In the genomic region with DNA sequence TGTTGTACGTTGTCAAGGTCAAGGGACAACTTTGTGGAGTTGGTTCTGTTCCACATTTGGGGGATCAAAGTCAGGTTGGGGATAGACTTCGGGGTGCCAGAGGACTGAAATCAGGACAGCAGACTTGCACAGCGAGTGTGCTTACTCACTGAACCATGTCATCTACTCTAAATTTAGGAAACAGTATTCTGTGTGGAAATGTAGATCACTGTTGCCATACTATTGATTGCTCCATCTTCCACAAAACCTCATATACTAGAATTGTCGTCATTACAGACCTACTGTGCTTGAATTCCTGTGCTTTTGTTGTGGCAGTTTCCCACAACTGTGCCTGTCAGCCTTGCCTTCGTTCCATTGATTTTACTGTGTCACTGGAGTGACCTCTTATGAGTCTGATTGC, we compare ENCODE assay signal across 27 mouse cellular contexts. TPM values are rescaled to one million over a fixed set of nuclear protein-coding genes. Genes with fewer than 3 reads are reported as not detected.
DNase-seq lines count a peak whose midpoint lies in the region; ATAC-seq and TF ChIP-seq lines count a peak whose summit lies in the region.
"Had no signal": no experiment of that assay in that cellular context is flagged by ENCODE, and none has a peak within 500 bp of the region (broad histone marks: within the 10 kb centered on the region; RNA-seq: fewer than 3 reads in every experiment).

No protein-coding gene starts in this region.

- no peak overlapping the region for H3K9ac ChIP-seq in midbrain, embryonic 11.5 days (ENCODE audit: low read length)
- no peak overlapping the region for H3K9ac ChIP-seq in midbrain, embryonic 15.5 days
- H3K9ac ChIP-seq: embryonic facial prominence, embryonic 12.5 days; embryonic facial prominence, embryonic 15.5 days; forebrain, embryonic 15.5 days; heart, embryonic 13.5 days; hindbrain, embryonic 14.5 days had no signal

- H3K4me3 ChIP-seq in layer of hippocampus, adult 2 months: no peak overlapping the region
- no peak overlapping the region for H3K4me3 ChIP-seq in midbrain, embryonic 11.5 days (ENCODE audit: low read depth, low read length)
- no peak overlapping the region for H3K4me3 ChIP-seq in midbrain, embryonic 15.5 days
- H3K4me3 ChIP-seq: embryonic facial prominence, embryonic 12.5 days; embryonic facial prominence, embryonic 15.5 days; forebrain, embryonic 15.5 days; heart, adult 2 months; heart, embryonic 10.5 days; heart, embryonic 13.5 days had no signal

- ATAC-seq in midbrain, embryonic 11.5 days (ENCODE audit: low FRiP score): no peak
- no peak for ATAC-seq in midbrain, embryonic 15.5 days (replicated peaks)
- ATAC-seq in megakaryocyte, adult 5-6 weeks (ENCODE audit: poor library complexity, severe bottlenecking): peak; percentile 60
- peak; percentile 46; the same call in 1 of the 2 replicates for ATAC-seq in neutrophil, adult 5-6 weeks (ENCODE audit: extremely low read depth, insufficient number of reproducible peaks, low FRiP score, poor library complexity, severe bottlenecking)
- ATAC-seq: activated CD4-positive, CD25-positive, alpha-beta regulatory T cell, adult 4 months; forebrain, embryonic 15.5 days; hindbrain, postnatal 0 days; inflammation-experienced regulatory T-cells, adult 6 months had no signal

- H3K4me1 ChIP-seq in midbrain, embryonic 11.5 days (ENCODE audit: control insufficient read depth, insufficient read depth, low read length): no peaks in the 10 kb centered on the region
- no peaks in the 10 kb centered on the region; the same call in 1 of the 2 replicates for H3K4me1 ChIP-seq in midbrain, embryonic 15.5 days
- H3K4me1 ChIP-seq: forebrain, embryonic 15.5 days had no signal

- peak overlapping the region; percentile 59; the same call in 1 of the 2 replicates for H3K27ac ChIP-seq in layer of hippocampus, adult 2 months
- no peak overlapping the region for H3K27ac ChIP-seq in midbrain, embryonic 11.5 days (ENCODE audit: low read depth, low read length)
- no peak overlapping the region for H3K27ac ChIP-seq in midbrain, embryonic 15.5 days
- H3K27ac ChIP-seq: embryonic facial prominence, embryonic 12.5 days; embryonic facial prominence, embryonic 15.5 days; forebrain, embryonic 15.5 days; heart, adult 2 months; heart, embryonic 10.5 days; heart, embryonic 13.5 days; hindbrain, embryonic 14.5 days; hindbrain, postnatal 0 days had no signal

- no peaks in the 10 kb centered on the region for H3K27me3 ChIP-seq in midbrain, embryonic 11.5 days (ENCODE audit: control insufficient read depth, insufficient read depth, low read length)
- H3K27me3 ChIP-seq in midbrain, embryonic 15.5 days (replicated peaks): no peaks in the 10 kb centered on the region
- H3K27me3 ChIP-seq: embryonic facial prominence, embryonic 12.5 days; embryonic facial prominence, embryonic 15.5 days; forebrain, embryonic 15.5 days; heart, embryonic 13.5 days had no signal

- TF ChIP-seq CTCF in layer of hippocampus, adult 2 months (conservative IDR thresholded peaks at IDR 0.05): no peak

- 83% methylated on average over 5 of the region's 5 CpGs for WGBS in midbrain, embryonic 11.5 days
- 78% methylated on average over 5 of the region's 5 CpGs for WGBS in midbrain, embryonic 15.5 days

- no peaks in the 10 kb centered on the region for H3K36me3 ChIP-seq in midbrain, embryonic 11.5 days (ENCODE audit: control insufficient read depth, insufficient read depth, low read length)
- no peaks in the 10 kb centered on the region for H3K36me3 ChIP-seq in midbrain, embryonic 15.5 days (replicated peaks)
- H3K36me3 ChIP-seq: forebrain, embryonic 15.5 days; heart, embryonic 10.5 days had no signal

- no peak overlapping the region for H3K4me2 ChIP-seq in midbrain, embryonic 11.5 days
- H3K4me2 ChIP-seq in midbrain, embryonic 15.5 days: no peak overlapping the region
- H3K4me2 ChIP-seq: embryonic facial prominence, embryonic 12.5 days; embryonic facial prominence, embryonic 15.5 days; forebrain, embryonic 15.5 days; heart, embryonic 13.5 days; hindbrain, embryonic 14.5 days had no signal

- H3K9me3 ChIP-seq in midbrain, embryonic 11.5 days (ENCODE audit: control insufficient read depth, low read length): no peaks in the 10 kb centered on the region
- no peaks in the 10 kb centered on the region for H3K9me3 ChIP-seq in midbrain, embryonic 15.5 days
- H3K9me3 ChIP-seq: embryonic facial prominence, embryonic 12.5 days; embryonic facial prominence, embryonic 15.5 days; forebrain, embryonic 15.5 days; heart, embryonic 10.5 days; heart, embryonic 13.5 days had no signal

- no peak for DNase-seq in layer of hippocampus, adult 2 months (ENCODE audit: low spot score in 2 of 2)
- DNase-seq in layer of hippocampus, postnatal 25 days (ENCODE audit: extremely low spot score in 1 of 2, low spot score in 1 of 2): no peak
- DNase-seq in midbrain, embryonic 11.5 days (ENCODE audit: low spot score, missing footprints): peak; percentile 64
- DNase-seq in B cell, adult 2 months: no peak
- no peak for DNase-seq in adipocyte (ENCODE audit: low spot score)
- DNase-seq: adrenal gland, postnatal 10 days; adrenal gland, postnatal 36 days; cerebellum, adult 11 months; cerebellum, adult 2 months; cerebellum, adult 9-11 months; cerebellum, postnatal 25 days; gastrocnemius, postnatal 14 days; heart, adult 2 months; heart, postnatal 14 days; heart, postnatal 4 days had no signal

RNA-seq across cellular contexts. Expression of a gene that starts 51.6 kb away (rescaled TPM):
- 100 to 1,000 TPM; 168 to 172 TPM for total RNA-seq in layer of hippocampus, adult 2 months (2021)
- 100 to 1,000 TPM; 145 to 152 TPM for total RNA-seq in layer of hippocampus, postnatal 25 days (2021)
- polyA plus RNA-seq in midbrain, embryonic 11.5 days (2014; fragmentation: Nextera tagmentation; extraction: Ambion mirVana): 23.1 and 24.0 TPM in 2 replicates
- 27.2 and 27.6 TPM in 2 replicates for polyA plus RNA-seq in midbrain, embryonic 15.5 days (2015; fragmentation: Nextera tagmentation; extraction: Ambion mirVana)
- total RNA-seq in megakaryocyte, adult 5-6 weeks (2015): 31.2 and 33.7 TPM in 2 replicates
- 29.2 and 35.5 TPM in 2 replicates for total RNA-seq in megakaryocyte, adult 5-6 weeks (2017)
- 45.9 and 59.3 TPM in 2 replicates for total RNA-seq in neutrophil, adult 5-6 weeks (2017)

Comparison
In these comparisons a context has a peak if more than half of its experiments do, and no peak if none do; other contexts are left out.
1. ATAC-seq: peak in megakaryocyte, adult 5-6 weeks (single experiment) and neutrophil, adult 5-6 weeks (single experiment); none in midbrain, embryonic 11.5 days (single experiment) and midbrain, embryonic 15.5 days (single experiment).